Mouse (Mus musculus) MEL (cell line): ENCODE measurements around the gene Fbxo10. TPM values are rescaled to one million over a fixed set of nuclear protein-coding genes. Genes with fewer than 3 reads are reported as not detected.

Source experiments
- DNase-seq: peaks from one replicate; pipeline ENCODE4 v3.0.0; 2011; ENCODE audit warnings: low read depth, low spot score
- H3K27ac ChIP-seq: 2 replicates; pipeline ENCODE4 v1.5.1; 2012; ENCODE audit warnings: low read depth, mild to moderate bottlenecking, control low read depth, low read length, moderate library complexity; ENCODE audit not compliant: control insufficient read depth
- H3K27me3 ChIP-seq, 2 experiments: fragments of 150-350 bp in 1 of 2; sonication (generic) in 1 of 2; 2 replicates each; pipeline ENCODE4 v1.6.1; 2012; ENCODE audit warnings: low read length in 2 of 2, mild to moderate bottlenecking in 2 of 2, improper control_type of control experiment in 1 of 2, moderate library complexity in 1 of 2; ENCODE audit not compliant: insufficient read depth in 2 of 2, control insufficient read depth in 1 of 2
- H3K36me3 ChIP-seq, 2 experiments: 2 replicates each; pipeline ENCODE4 v1.6.1; 2012 to 2014; ENCODE audit warnings: low read length in 2 of 2, improper control_type of control experiment in 1 of 2, inconsistent platforms in 1 of 2, mild to moderate bottlenecking in 1 of 2; ENCODE audit not compliant: insufficient read depth in 2 of 2, control insufficient read depth in 1 of 2
- H3K4me1 ChIP-seq, 2 experiments: fragments of 150-350 bp in 1 of 2; sonication (generic) in 1 of 2; 2 replicates each; pipeline ENCODE4 v1.6.1; 2012; ENCODE audit warnings: low read length in 2 of 2, improper control_type of control experiment in 1 of 2, mild to moderate bottlenecking in 1 of 2; ENCODE audit not compliant: insufficient read depth in 2 of 2, control insufficient read depth in 1 of 2
- H3K4me3 ChIP-seq, 2 experiments: fragments of 150-350 bp in 1 of 2; sonication (generic) in 1 of 2; 2 replicates each; pipeline ENCODE4 v1.5.1; 2012; ENCODE audit warnings: low read depth in 2 of 2, low read length in 2 of 2, mild to moderate bottlenecking in 2 of 2, moderate library complexity in 2 of 2, control low read depth in 1 of 2, improper control_type of control experiment in 1 of 2; ENCODE audit not compliant: control insufficient read depth in 1 of 2, insufficient read depth in 1 of 2
- H3K79me2 ChIP-seq: 2 replicates; pipeline ENCODE4 v1.6.1; 2012; ENCODE audit warnings: mild to moderate bottlenecking, low read length, moderate library complexity; ENCODE audit not compliant: control insufficient read depth, poor library complexity, insufficient read depth
- H3K9ac ChIP-seq: 2 replicates; pipeline ENCODE4 v1.6.1; 2012; ENCODE audit warnings: low read depth, mild to moderate bottlenecking, control low read depth, low read length, moderate library complexity; ENCODE audit not compliant: control insufficient read depth, poor library complexity, severe bottlenecking
- H3K9me3 ChIP-seq: fragments of 150-350 bp; sonication (generic); replicated peaks from 2 replicates; pipeline ENCODE4 v1.6.1; 2012; ENCODE audit warnings: mild to moderate bottlenecking, low read length, improper control_type of control experiment, moderate library complexity; ENCODE audit not compliant: insufficient read depth
- CHD1 ChIP-seq: IDR thresholded peaks from 2 replicates; pipeline ENCODE4 v1.6.1; 2012; ENCODE audit warnings: low read depth, mild to moderate bottlenecking, inconsistent platforms, low read length, improper control_type of control experiment
- CTCF ChIP-seq, 3 experiments: IDR thresholded peaks in 2 of 3; conservative IDR thresholded peaks in 1 of 3; 2 replicates each; pipeline ENCODE4 v1.5.1; 2011 to 2012; ENCODE audit warnings: low read length in 3 of 3, low read depth in 2 of 3, mild to moderate bottlenecking in 2 of 3, improper control_type of control experiment in 1 of 3, inconsistent platforms in 1 of 3, mixed read lengths in 1 of 3, moderate library complexity in 1 of 3; ENCODE audit not compliant: control insufficient read depth in 1 of 3, insufficient read depth in 1 of 3, poor library complexity in 1 of 3, severe bottlenecking in 1 of 3
- ELF1 ChIP-seq: IDR thresholded peaks from 2 replicates; pipeline ENCODE4 v1.6.1; 2014; ENCODE audit warnings: low read depth, mild to moderate bottlenecking, inconsistent platforms, low read length, improper control_type of control experiment, moderate library complexity
- EP300 ChIP-seq, 2 experiments: IDR thresholded peaks; 2 replicates each; pipeline ENCODE4 v1.6.1; 2011; ENCODE audit warnings: improper control_type of control experiment in 2 of 2, low read length in 2 of 2, low read depth in 1 of 2, mild to moderate bottlenecking in 1 of 2
- ETS1 ChIP-seq: IDR thresholded peaks from 2 replicates; pipeline ENCODE4 v1.6.1; 2012; ENCODE audit warnings: low read depth, mild to moderate bottlenecking, inconsistent platforms, low read length, improper control_type of control experiment, moderate library complexity
- GABPA ChIP-seq: IDR thresholded peaks from 2 replicates; pipeline ENCODE4 v1.6.1; 2012; ENCODE audit warnings: low read depth, mild to moderate bottlenecking, inconsistent platforms, low read length, improper control_type of control experiment, moderate library complexity
- HCFC1 ChIP-seq: IDR thresholded peaks from 2 replicates; pipeline ENCODE4 v1.6.1; 2012; ENCODE audit warnings: low read depth, mild to moderate bottlenecking, inconsistent platforms, low read length, improper control_type of control experiment, moderate library complexity
- JUND ChIP-seq: IDR thresholded peaks from 2 replicates; pipeline ENCODE4 v1.6.1; 2011; ENCODE audit warnings: low read depth, mild to moderate bottlenecking, improper control_type of control experiment, low read length
- KAT2A ChIP-seq: conservative IDR thresholded peaks from 2 replicates; pipeline ENCODE4 v1.6.1; 2012; ENCODE audit warnings: low read depth, low read length, improper control_type of control experiment, inconsistent platforms
- MAX ChIP-seq: IDR thresholded peaks from 2 replicates; pipeline ENCODE4 v1.6.1; 2011; ENCODE audit warnings: low read length, improper control_type of control experiment
- MAZ ChIP-seq: IDR thresholded peaks from 2 replicates; pipeline ENCODE4 v1.6.1; 2012; ENCODE audit warnings: low read depth, mild to moderate bottlenecking, inconsistent platforms, low read length, improper control_type of control experiment
- MXI1 ChIP-seq: IDR thresholded peaks from 2 replicates; pipeline ENCODE4 v1.6.1; 2011; ENCODE audit warnings: mild to moderate bottlenecking, low read depth, low read length, improper control_type of control experiment
- MYB ChIP-seq: IDR thresholded peaks from 2 replicates; pipeline ENCODE4 v1.6.1; 2011; ENCODE audit warnings: mild to moderate bottlenecking, low read depth, low read length, improper control_type of control experiment
- MYC ChIP-seq: IDR thresholded peaks from 2 replicates; pipeline ENCODE4 v1.6.1; 2011; ENCODE audit warnings: low read depth, mild to moderate bottlenecking, low read length, improper control_type of control experiment, moderate library complexity
- NELFE ChIP-seq: IDR thresholded peaks from 2 replicates; pipeline ENCODE4 v1.6.1; 2011; ENCODE audit warnings: low read depth, low read length, improper control_type of control experiment
- POLR2A ChIP-seq, 2 experiments: IDR thresholded peaks; 2 replicates each; pipeline ENCODE4 v1.6.1; 2011 to 2012; ENCODE audit warnings: low read length in 2 of 2, mild to moderate bottlenecking in 2 of 2, control low read depth in 1 of 2, improper control_type of control experiment in 1 of 2, low read depth in 1 of 2, moderate library complexity in 1 of 2; ENCODE audit not compliant: control insufficient read depth in 1 of 2, insufficient read depth in 1 of 2, poor library complexity in 1 of 2
- POLR2AphosphoS2 ChIP-seq: IDR thresholded peaks from 2 replicates; pipeline ENCODE4 v1.6.1; 2011; ENCODE audit warnings: low read length, improper control_type of control experiment
- RAD21 ChIP-seq: IDR thresholded peaks from 2 replicates; pipeline ENCODE4 v1.6.1; 2011; ENCODE audit warnings: mild to moderate bottlenecking, low read depth, low read length, improper control_type of control experiment
- SIN3A ChIP-seq: IDR thresholded peaks from 2 replicates; pipeline ENCODE4 v1.6.1; 2012; ENCODE audit warnings: low read length, improper control_type of control experiment, inconsistent platforms
- SMC3 ChIP-seq: IDR thresholded peaks from 2 replicates; pipeline ENCODE4 v1.6.1; 2011; ENCODE audit warnings: low read depth, low read length, improper control_type of control experiment
- TBP ChIP-seq: IDR thresholded peaks from 2 replicates; pipeline ENCODE4 v1.8.0; 2011; ENCODE audit warnings: low read depth, low read length, improper control_type of control experiment
- TCF12 ChIP-seq: IDR thresholded peaks from 2 replicates; pipeline ENCODE4 v1.6.1; 2014; ENCODE audit warnings: low read depth, mild to moderate bottlenecking, inconsistent platforms, low read length, improper control_type of control experiment, moderate library complexity
- USF1 ChIP-seq: IDR thresholded peaks from 2 replicates; pipeline ENCODE4 v1.6.1; 2014; ENCODE audit warnings: low read depth, mild to moderate bottlenecking, inconsistent platforms, low read length, improper control_type of control experiment, moderate library complexity
- USF2 ChIP-seq, 2 experiments: IDR thresholded peaks; 2 replicates each; pipeline ENCODE4 v1.6.1; 2011 to 2012; ENCODE audit warnings: improper control_type of control experiment in 2 of 2, low read length in 2 of 2, borderline replicate concordance in 1 of 2, inconsistent platforms in 1 of 2, low read depth in 1 of 2, mild to moderate bottlenecking in 1 of 2; ENCODE audit not compliant: insufficient read depth in 1 of 2
- ZMIZ1 ChIP-seq: IDR thresholded peaks from 2 replicates; pipeline ENCODE4 v1.6.1; 2012; ENCODE audit warnings: low read depth, mild to moderate bottlenecking, inconsistent platforms, low read length, improper control_type of control experiment, moderate library complexity
- ZNF384 ChIP-seq: IDR thresholded peaks from 2 replicates; pipeline ENCODE4 v1.6.1; 2012; ENCODE audit warnings: low read depth, mild to moderate bottlenecking, inconsistent platforms, low read length, improper control_type of control experiment
- polyA plus RNA-seq, 2 experiments: library from polyadenylated mRNA; stranded (reverse) in 1 of 2; unstranded in 1 of 2; fragments of >175 nt in 1 of 2; fragments of >200 nt in 1 of 2; gene quantifications; 2 replicates each; pipeline versions ENCODE4 v1.2.1 to v1.2.4; 2012; ENCODE audit warnings: low replicate concordance in 2 of 2, low read depth in 1 of 2; ENCODE audit not compliant: insufficient read length in 2 of 2, insufficient read depth in 1 of 2, missing spikeins in 1 of 2
- total RNA-seq: library from RNA; depleted of rRNA; stranded (reverse); fragments of 300-350 nt; gene quantifications from 2 replicates; pipeline ENCODE4 v1.2.3, GENCODE M21; 2012

Gene Fbxo10
- total and polyA plus RNA-seq, 3 experiments, result 2.2 to 6.5 TPM; not detected in 1

GRCm38 (mm10) chr4:45019009-45019408, 65.4 kb downstream of the Fbxo10 start:
- H3K27ac ChIP-seq, result no peak overlapping the region
- peaks cover 0 to 23% of the 10 kb centered on the region in 2 experiments; a peak in 2 of 4 replicates for H3K36me3 ChIP-seq
- no peak for TF ChIP-seq JUND
- TF ChIP-seq ELF1, result no peak
- no peak for TF ChIP-seq CHD1
- no peak for TF ChIP-seq EP300 (IDR thresholded peaks at IDR 0.05; ENCODE audit: low read depth in 1 of 2, low read length in 2 of 2)
- no peak for TF ChIP-seq HCFC1
- no peak for TF ChIP-seq RAD21
- TF ChIP-seq TCF12, result no peak
- no peak for TF ChIP-seq USF2 (IDR thresholded peaks at IDR 0.05; ENCODE audit: borderline replicate concordance in 1 of 2, insufficient read depth in 1 of 2, low read depth in 1 of 2, low read length in 2 of 2)
- no peak for TF ChIP-seq SMC3
- TF ChIP-seq POLR2AphosphoS2, result no peak
- no peak for TF ChIP-seq MYC
- TF ChIP-seq KAT2A, result no peak
- no peak for TF ChIP-seq MAZ
- TF ChIP-seq ZNF384, result no peak
- TF ChIP-seq MAX, result no peak
- H3K27me3 ChIP-seq, result no peaks in the 10 kb centered on the region
- H3K4me1 ChIP-seq, result peaks cover under 1 to 28% of the 10 kb centered on the region in 2 experiments
- H3K79me2 ChIP-seq, result peaks cover 22% of the 10 kb centered on the region
- H3K9ac ChIP-seq, result peak overlapping the region; percentile 81
- peak; percentile 45 for DNase-seq
- no peaks in the 10 kb centered on the region for H3K9me3 ChIP-seq
- H3K4me3 ChIP-seq, result peak overlapping the region; percentile 91 to 92

- TF ChIP-seq TCF12 (peak; percentile 35; the same call in 1 of the 2 replicates), SIN3A (peak; percentile 78; the same call in 1 of the 2 replicates), ZNF384 (no peak), CTCF (IDR thresholded peaks at IDR 0.05 in 2 of 3, conservative IDR thresholded peaks at IDR 0.05 in 1 of 3; ENCODE audit: control insufficient read depth in 1 of 3, insufficient read depth in 1 of 3, low read depth in 2 of 3, low read length in 3 of 3, poor library complexity in 1 of 3, severe bottlenecking in 1 of 3) (no peak), GABPA (no peak), POLR2AphosphoS2 (peak; percentile 79; the same call in 1 of the 2 replicates), RAD21 (no peak), ZMIZ1 (0 out of 2 replicates have a peak, but pooled peaks have one; percentile 61), HCFC1 (peak; percentile 70), USF1 (no peak), MYB (no peak), ELF1 (peak; percentile 82), MXI1 (peak; percentile 91), EP300 (IDR thresholded peaks at IDR 0.05; ENCODE audit: low read depth in 1 of 2, low read length in 2 of 2) (no peak), CHD1 (no peak), MAX (peak; percentile 57), ETS1 (0 out of 2 replicates have a peak, but pooled peaks have one; percentile 20), POLR2A (IDR thresholded peaks at IDR 0.05; ENCODE audit: control insufficient read depth in 1 of 2, insufficient read depth in 1 of 2, low read depth in 1 of 2, low read length in 2 of 2, poor library complexity in 1 of 2) (peak; percentile 66 to 93; a peak in 3 of 4 replicates), MYC (peak; percentile 90), MAZ (no peak), TBP (peak; percentile 75), NELFE (peak; percentile 91)
- Histone ChIP-seq H3K27ac (peak within 1 kb of the TSS; percentile 29; the same call in 1 of the 2 replicates), H3K9me3 (no peaks in the 10 kb centered on the region), H3K27me3 (no peaks in the 10 kb centered on the region), H3K4me1 (peaks cover 4 to 32% of the 10 kb centered on the region in 2 experiments), H3K4me3 (peak within 1 kb of the TSS; percentile 91 to 92), H3K36me3 (peaks cover 0 to 27% of the 10 kb centered on the region in 2 experiments; a peak in 2 of 4 replicates), H3K9ac (peak within 1 kb of the TSS; percentile 81), H3K79me2 (peaks cover 22% of the 10 kb centered on the region)
- DNase-seq, result peak; percentile 97
Observed at GRCm38 (mm10) chr4:45018452-45018980, 65.9 kb downstream of the Fbxo10 start, which contains the start of gene Polr1e. Gene Polr1e, plus strand, starts transcription at chr4:45018583.
